Mouse (Mus musculus): ENCODE measurements around the gene Ocm. TPM values are rescaled to one million over a fixed set of nuclear protein-coding genes. Genes with fewer than 3 reads are reported as not detected.
A peak's percentile ranks its signal among the peaks of the same experiment; 100 is the strongest.

Gene Ocm
- polyA plus RNA-seq, 1 experiment from 2014 or later = not detected

- WGBS = 62% methylated on average over 2 of the region's 2 CpGs
- Histone ChIP-seq H3K9ac (ENCODE audit: low read length) (no peak overlapping the region), H3K9me3 (ENCODE audit: control insufficient read depth, low read length) (no peaks in the 10 kb centered on the region), H3K36me3 (ENCODE audit: control insufficient read depth, insufficient read depth, low read length) (no peaks in the 10 kb centered on the region), H3K4me3 (ENCODE audit: low read depth, low read length) (no peak overlapping the region), H3K27ac (ENCODE audit: low read depth, low read length) (no peak overlapping the region), H3K4me2 (no peak overlapping the region), H3K27me3 (ENCODE audit: control insufficient read depth, insufficient read depth, low read length) (no peaks in the 10 kb centered on the region), H3K4me1 (ENCODE audit: control insufficient read depth, insufficient read depth, low read length) (no peaks in the 10 kb centered on the region)
- DNase-seq (ENCODE audit: low spot score, missing footprints) (no peak), ATAC-seq (ENCODE audit: low FRiP score) (no peak)
Measured at GRCm38 (mm10) chr5:143975631-143975933, 50.9 kb downstream of the Ocm start.

DNA sequence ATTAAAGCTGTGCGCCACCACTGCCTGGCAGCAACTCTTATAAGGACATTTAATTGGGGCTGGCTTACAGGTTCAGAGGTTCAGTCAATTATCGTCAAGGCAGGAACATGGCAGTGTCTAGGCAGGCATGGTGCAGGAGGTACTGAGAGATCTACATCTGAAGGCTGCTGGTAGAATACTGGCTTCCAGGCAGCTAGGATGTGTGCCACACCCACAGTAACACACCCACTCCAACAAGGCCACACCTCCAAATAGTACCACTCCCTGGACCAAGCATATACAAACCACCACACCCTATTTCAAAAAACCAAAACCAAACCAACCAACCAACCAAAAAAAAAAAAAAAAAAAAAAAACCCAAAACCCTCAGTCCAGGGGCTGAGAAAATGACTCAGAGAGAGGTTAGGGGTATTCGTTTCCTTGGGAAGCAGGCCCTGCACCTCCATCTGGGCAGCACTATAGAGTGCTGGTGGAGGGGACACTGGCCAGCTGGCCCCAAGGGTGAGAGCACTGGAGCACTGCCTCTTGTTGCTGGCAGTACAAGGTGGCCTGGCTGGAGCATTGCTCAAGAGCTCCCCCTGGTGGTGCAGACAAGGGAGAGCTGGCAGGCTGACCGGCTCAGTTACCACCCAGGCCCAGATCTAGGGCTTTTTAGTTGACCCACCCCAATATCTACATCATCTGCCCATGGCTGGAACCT is 51.4 kb downstream of the Ocm start:
- Histone ChIP-seq H3K9me3 (ENCODE audit: control insufficient read depth, low read length) (no peaks in the 10 kb centered on the region), H3K27me3 (ENCODE audit: control insufficient read depth, insufficient read depth, low read length) (no peaks in the 10 kb centered on the region), H3K4me3 (ENCODE audit: low read depth, low read length) (no peak overlapping the region), H3K36me3 (ENCODE audit: control insufficient read depth, insufficient read depth, low read length) (no peaks in the 10 kb centered on the region), H3K4me2 (no peak overlapping the region), H3K9ac (ENCODE audit: low read length) (no peak overlapping the region), H3K27ac (ENCODE audit: low read depth, low read length) (no peak overlapping the region), H3K4me1 (ENCODE audit: control insufficient read depth, insufficient read depth, low read length) (no peaks in the 10 kb centered on the region)
- DNase-seq (ENCODE audit: low spot score, missing footprints) (peak; percentile 95), ATAC-seq (ENCODE audit: low FRiP score) (peak; percentile 80)
- 44% methylated on average over 4 of the region's 4 CpGs for WGBS

GRCm38 (mm10) chr5:143972628-143973027 is 53.8 kb downstream of the Ocm start:
- ATAC-seq (ENCODE audit: low FRiP score) = no peak
- 79% methylated on average over 3 of the region's 3 CpGs for WGBS
- no peak overlapping the region for H3K4me2 ChIP-seq

More at GRCm38 (mm10) chr5:143972628-143973027, 53.8 kb downstream of the Ocm start:
- DNase-seq (ENCODE audit: low spot score, missing footprints) = no peak
- Histone ChIP-seq H3K9ac (ENCODE audit: low read length) (no peak overlapping the region), H3K4me3 (ENCODE audit: low read depth, low read length) (no peak overlapping the region), H3K9me3 (ENCODE audit: control insufficient read depth, low read length) (no peaks in the 10 kb centered on the region), H3K4me1 (ENCODE audit: control insufficient read depth, insufficient read depth, low read length) (no peaks in the 10 kb centered on the region), H3K27me3 (ENCODE audit: control insufficient read depth, insufficient read depth, low read length) (no peaks in the 10 kb centered on the region), H3K36me3 (ENCODE audit: control insufficient read depth, insufficient read depth, low read length) (no peaks in the 10 kb centered on the region), H3K27ac (ENCODE audit: low read depth, low read length) (no peak overlapping the region)

Other genes with a start within 250 kb of the Ocm start
- 52.8 and 54.5 TPM in 2 replicates for gene Eif2ak1, start 208.9 kb downstream of the Ocm start, polyA plus RNA-seq (2014; fragmentation: Nextera tagmentation; extraction: Ambion mirVana)
- 0.12 and 0.17 TPM in 2 replicates for gene Ankrd61, start 129.0 kb downstream of the Ocm start, polyA plus RNA-seq (2014; fragmentation: Nextera tagmentation; extraction: Ambion mirVana)
- 99.5 and 101 TPM in 2 replicates for gene Aimp2, start 116.8 kb downstream of the Ocm start, polyA plus RNA-seq (2014; fragmentation: Nextera tagmentation; extraction: Ambion mirVana)
- 35.6 and 37.1 TPM in 2 replicates for gene Pms2, start 116.7 kb downstream of the Ocm start, polyA plus RNA-seq (2014; fragmentation: Nextera tagmentation; extraction: Ambion mirVana)
- gene Gm42421, start 98.5 kb downstream of the Ocm start, polyA plus RNA-seq (2014; fragmentation: Nextera tagmentation; extraction: Ambion mirVana) = 1.2 and 1.3 TPM in 2 replicates
- 0.47 and 0.56 TPM in 2 replicates for gene Rsph10b, start 93.6 kb downstream of the Ocm start, polyA plus RNA-seq (2014; fragmentation: Nextera tagmentation; extraction: Ambion mirVana)
- gene Ccz1, start 11.8 kb downstream of the Ocm start, polyA plus RNA-seq (2014; fragmentation: Nextera tagmentation; extraction: Ambion mirVana) = 125 and 131 TPM in 2 replicates
- 4.7 and 4.8 TPM in 2 replicates for gene Lmtk2, start 73.8 kb upstream of the Ocm start, polyA plus RNA-seq (2014; fragmentation: Nextera tagmentation; extraction: Ambion mirVana)
- not detected in 2 replicates for gene Bhlha15, start 163.6 kb upstream of the Ocm start, polyA plus RNA-seq (2014; fragmentation: Nextera tagmentation; extraction: Ambion mirVana)
- gene Tecpr1, start 196.9 kb upstream of the Ocm start, polyA plus RNA-seq (2014; fragmentation: Nextera tagmentation; extraction: Ambion mirVana) = 13.1 TPM in 2 replicates
- 123 and 130 TPM in 2 replicates for gene Bri3, start 217.8 kb upstream of the Ocm start, polyA plus RNA-seq (2014; fragmentation: Nextera tagmentation; extraction: Ambion mirVana)